Mouse (Mus musculus) limb, embryonic 15.5 days (tissue): ENCODE data around the gene Isca2. TPM values are rescaled to one million over a fixed set of nuclear protein-coding genes. Genes with fewer than 3 reads are reported as not detected.

Experiments
- ATAC-seq: fragments of 200-750 bp; cut with Nextera tagmentation; 2 replicates; pipeline ENCODE4 v1.8.0; 2017; ENCODE audit warnings: low read depth, moderate TSS enrichment; ENCODE audit not compliant: insufficient number of reproducible peaks, low FRiP score, low TSS enrichment
- H3K27ac ChIP-seq: fragments of 300-500 bp; sonication (generic); 2 replicates; pipeline ENCODE4 v1.5.1; 2015; ENCODE audit warnings: moderate library complexity, mild to moderate bottlenecking, inconsistent platforms
- H3K27me3 ChIP-seq: fragments of 300-500 bp; sonication (generic); 2 replicates; pipeline ENCODE4 v1.6.1; 2015; ENCODE audit warnings: inconsistent platforms
- H3K36me3 ChIP-seq: fragments of 300-500 bp; sonication (generic); 2 replicates; pipeline ENCODE4 v1.6.1; 2015; ENCODE audit warnings: inconsistent platforms
- H3K4me1 ChIP-seq: fragments of 300-500 bp; sonication (generic); 2 replicates; pipeline ENCODE4 v1.6.1; 2015; ENCODE audit warnings: inconsistent platforms
- H3K4me2 ChIP-seq: fragments of 300-500 bp; sonication (generic); 2 replicates; pipeline ENCODE4 v1.6.1; 2015; ENCODE audit warnings: mild to moderate bottlenecking, inconsistent platforms
- H3K4me3 ChIP-seq: fragments of 300-500 bp; sonication (generic); 2 replicates; pipeline ENCODE4 v1.5.1; 2015; ENCODE audit warnings: mild to moderate bottlenecking, inconsistent platforms
- H3K9ac ChIP-seq: fragments of 300-500 bp; sonication (generic); 2 replicates; pipeline ENCODE4 v1.6.1; 2015; ENCODE audit warnings: inconsistent platforms
- H3K9me3 ChIP-seq: fragments of 300-500 bp; sonication (generic); 2 replicates; pipeline ENCODE4 v1.6.1; 2016; ENCODE audit warnings: inconsistent platforms
- WGBS: fragments of 180-500 bp; shearing (Covaris S2); methylation state at CpG from one replicate; pipeline ENCODE4 v1.1.7; 2015; 5-methylcytosine and 5-hydroxymethylcytosine counted together
- polyA plus RNA-seq: library from polyadenylated mRNA; unstranded; fragments of >200 nt; fragmentation: Nextera tagmentation; extraction: Ambion mirVana; gene quantifications from 2 replicates; pipeline ENCODE4 v1.2.1, GENCODE M21; 2015

Isca2 gene
- polyA plus RNA-seq, 1 experiment from 2014 or later: 113 TPM

DNA sequence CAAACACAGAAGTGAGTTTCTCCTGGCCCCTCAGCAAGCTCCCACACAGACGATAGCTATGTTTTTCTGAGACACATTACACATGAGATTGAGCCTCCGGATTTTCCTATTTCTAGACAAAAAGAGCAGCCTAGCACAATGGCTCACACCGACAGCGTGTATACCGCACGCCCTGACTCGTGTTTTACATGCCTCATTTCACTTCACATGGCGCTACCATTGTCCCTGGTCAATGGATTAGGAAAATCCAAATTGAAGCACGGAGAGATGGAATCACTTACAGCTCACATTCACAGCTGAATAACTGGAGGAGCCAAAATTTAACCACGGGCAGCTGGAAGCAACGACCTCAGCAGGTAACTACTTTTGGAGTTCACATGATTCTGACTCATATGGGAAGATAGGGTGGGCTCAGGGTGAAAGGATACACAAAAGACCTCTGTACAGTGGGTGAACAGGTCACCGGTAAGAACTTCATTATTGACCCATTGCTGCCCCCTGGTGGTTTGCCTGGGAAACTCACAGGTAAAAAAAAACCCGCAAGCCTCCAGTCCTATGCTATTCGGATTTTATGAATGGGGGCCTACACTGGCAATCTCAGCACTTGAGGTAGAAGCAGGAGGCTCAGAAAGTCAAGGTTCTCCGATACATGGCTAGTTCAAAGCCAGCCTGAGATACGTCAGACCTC, 17.9 kb upstream of the Isca2 start:
- Histone ChIP-seq H3K4me1 (0 out of 2 replicates have a peak, but pooled peaks cover 6% of the 10 kb centered on the region), H3K27me3 (no peaks in the 10 kb centered on the region), H3K27ac (no peak overlapping the region), H3K4me2 (no peak overlapping the region), H3K36me3 (peaks cover 41% of the 10 kb centered on the region), H3K9me3 (no peaks in the 10 kb centered on the region), H3K9ac (no peak overlapping the region), H3K4me3 (no peak overlapping the region)
- ATAC-seq: no peak
- 67% methylated on average over 16 of the region's 16 CpGs for WGBS

GRCm38 (mm10) chr12:84756016-84756415, 17.0 kb upstream of the Isca2 start:
- Histone ChIP-seq H3K9ac (no peak overlapping the region), H3K27ac (no peak overlapping the region), H3K4me1 (0 out of 2 replicates have a peak, but pooled peaks cover 4% of the 10 kb centered on the region), H3K4me3 (no peak overlapping the region), H3K9me3 (no peaks in the 10 kb centered on the region), H3K4me2 (no peak overlapping the region), H3K27me3 (no peaks in the 10 kb centered on the region), H3K36me3 (peaks cover 47% of the 10 kb centered on the region)
- WGBS: 87% methylated on average over 10 of the region's 10 CpGs
- no peak for ATAC-seq

- peaks cover 65% of the 10 kb centered on the region for H3K36me3 ChIP-seq
Observed at GRCm38 (mm10) chr12:84759063-84759462, 14.0 kb upstream of the Isca2 start.

DNA sequence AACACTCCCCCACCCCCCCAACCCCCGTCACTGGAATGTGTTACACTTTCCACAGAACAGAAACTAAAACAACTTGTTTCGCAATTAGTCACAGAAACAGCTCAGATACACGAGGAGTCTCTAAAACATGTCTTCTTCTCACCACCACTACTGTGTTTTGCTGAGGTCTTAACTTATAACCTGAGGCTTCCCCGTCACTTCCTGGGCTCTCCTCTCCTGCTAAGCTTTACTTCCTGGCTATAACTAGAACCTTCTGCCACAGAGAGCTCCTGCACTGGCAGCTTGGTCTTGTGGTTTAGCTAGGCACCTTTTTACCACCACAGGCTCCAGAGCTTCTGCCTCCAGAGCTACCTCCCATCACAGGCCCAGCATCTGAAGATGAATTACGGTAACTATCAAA, 10.5 kb upstream of the Isca2 start:
- no peak for ATAC-seq
- 77% methylated on average over 5 of the region's 5 CpGs for WGBS
- no peaks in the 10 kb centered on the region for H3K4me1 ChIP-seq
- H3K4me2 ChIP-seq: no peak overlapping the region
- H3K4me3 ChIP-seq: no peak overlapping the region
- H3K27me3 ChIP-seq: no peaks in the 10 kb centered on the region
- H3K27ac ChIP-seq: no peak overlapping the region
- H3K9me3 ChIP-seq: no peaks in the 10 kb centered on the region
- peaks cover 57% of the 10 kb centered on the region for H3K36me3 ChIP-seq
- no peak overlapping the region for H3K9ac ChIP-seq

More at GRCm38 (mm10) chr12:84759063-84759462, 14.0 kb upstream of the Isca2 start:
- H3K27me3 ChIP-seq: no peaks in the 10 kb centered on the region
- H3K4me2 ChIP-seq: no peak overlapping the region
- no peaks in the 10 kb centered on the region for H3K4me1 ChIP-seq
- 77% methylated on average over 2 of the region's 2 CpGs for WGBS
- no peak overlapping the region for H3K27ac ChIP-seq
- H3K9ac ChIP-seq: no peak overlapping the region
- H3K9me3 ChIP-seq: no peaks in the 10 kb centered on the region
- no peak overlapping the region for H3K4me3 ChIP-seq
- ATAC-seq: no peak

- no peak overlapping the region for H3K27ac ChIP-seq
- WGBS: 91% methylated on average over 13 of the region's 13 CpGs
- no peak overlapping the region for H3K4me2 ChIP-seq
- H3K4me1 ChIP-seq: no peaks in the 10 kb centered on the region
- H3K4me3 ChIP-seq: no peak overlapping the region
- ATAC-seq: no peak
- H3K9ac ChIP-seq: no peak overlapping the region
- H3K9me3 ChIP-seq: no peaks in the 10 kb centered on the region
- H3K36me3 ChIP-seq: peaks cover 48% of the 10 kb centered on the region
- no peaks in the 10 kb centered on the region for H3K27me3 ChIP-seq
Observed at GRCm38 (mm10) chr12:84763577-84764218, 9.4 kb upstream of the Isca2 start.

DNA sequence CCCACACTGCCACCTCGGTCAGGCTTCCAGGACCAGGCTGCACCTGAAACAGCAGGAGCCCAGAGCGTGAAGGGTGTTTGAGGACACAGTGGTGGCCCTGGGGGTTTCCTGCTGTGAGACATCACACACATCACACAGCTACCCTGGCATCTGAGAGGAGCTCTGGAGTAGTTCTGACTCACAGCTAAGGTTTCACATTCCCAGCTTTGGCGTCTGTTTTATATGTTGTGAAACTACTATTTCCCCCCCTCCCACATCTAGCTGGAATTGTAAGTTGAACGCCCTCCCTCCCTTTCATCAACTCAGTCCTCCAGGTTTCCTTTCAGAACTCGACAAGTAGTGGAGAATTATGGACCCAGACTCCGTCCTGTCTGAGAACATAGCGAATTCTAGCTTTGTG, 8.3 kb upstream of the Isca2 start:
- ATAC-seq: no peak
- Histone ChIP-seq H3K4me3 (no peak overlapping the region), H3K4me1 (no peaks in the 10 kb centered on the region), H3K9me3 (no peaks in the 10 kb centered on the region), H3K27me3 (no peaks in the 10 kb centered on the region), H3K36me3 (peaks cover 42% of the 10 kb centered on the region), H3K4me2 (no peak overlapping the region), H3K9ac (no peak overlapping the region), H3K27ac (no peak overlapping the region)
- WGBS: 71% methylated on average over 7 of the region's 7 CpGs

- Histone ChIP-seq H3K4me3 (no peak overlapping the region), H3K36me3 (peaks cover 36% of the 10 kb centered on the region), H3K27ac (no peak overlapping the region), H3K9ac (no peak overlapping the region), H3K9me3 (no peaks in the 10 kb centered on the region), H3K27me3 (no peaks in the 10 kb centered on the region), H3K4me2 (no peak overlapping the region), H3K4me1 (0 out of 2 replicates have a peak, but pooled peaks cover under 1% of the 10 kb centered on the region)
- no peak for ATAC-seq
- WGBS: 87% methylated on average over 15 of the region's 15 CpGs
Observed at GRCm38 (mm10) chr12:84765506-84765905, 7.5 kb upstream of the Isca2 start.

GRCm38 (mm10) chr12:84766113-84766735, 6.8 kb upstream of the Isca2 start:
- Histone ChIP-seq H3K27me3 (no peaks in the 10 kb centered on the region), H3K27ac (no peak overlapping the region), H3K9me3 (no peaks in the 10 kb centered on the region), H3K4me2 (no peak overlapping the region), H3K4me1 (peaks cover 8% of the 10 kb centered on the region), H3K9ac (no peak overlapping the region), H3K4me3 (no peak overlapping the region), H3K36me3 (peaks cover 34% of the 10 kb centered on the region)
- 81% methylated on average over 5 of the region's 5 CpGs for WGBS
- ATAC-seq: no peak

DNA sequence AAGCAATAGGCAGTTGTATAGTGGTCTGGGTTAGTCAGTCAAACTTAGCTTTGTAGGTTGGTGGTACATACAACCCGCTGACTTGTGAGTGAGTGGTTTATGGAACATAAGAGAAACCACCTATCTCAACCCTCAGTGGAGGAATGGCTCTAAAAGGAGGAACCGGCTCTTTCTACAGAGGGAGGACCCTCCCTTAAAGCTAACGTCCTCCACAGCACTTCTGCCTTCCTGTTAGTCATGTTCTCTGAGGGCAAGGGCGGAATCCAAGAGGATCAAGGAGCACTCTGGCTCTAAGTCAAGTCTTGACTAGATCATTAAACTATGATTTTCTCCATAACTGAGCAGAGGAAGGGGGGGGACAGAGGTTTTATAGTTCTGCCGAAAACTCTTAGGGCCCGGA, 5.5 kb upstream of the Isca2 start:
- H3K4me3 ChIP-seq: no peak overlapping the region
- no peak overlapping the region for H3K4me2 ChIP-seq
- no peak overlapping the region for H3K9ac ChIP-seq
- no peaks in the 10 kb centered on the region for H3K27me3 ChIP-seq
- H3K9me3 ChIP-seq: no peaks in the 10 kb centered on the region
- H3K4me1 ChIP-seq: peaks cover 15% of the 10 kb centered on the region
- no peak overlapping the region for H3K27ac ChIP-seq
- H3K36me3 ChIP-seq: peaks cover 31% of the 10 kb centered on the region
- 75% methylated on average over 6 of the region's 6 CpGs for WGBS
- ATAC-seq: no peak

- Histone ChIP-seq H3K27ac (no peak overlapping the region), H3K9me3 (no peaks in the 10 kb centered on the region), H3K4me3 (no peak overlapping the region), H3K4me1 (peaks cover 26% of the 10 kb centered on the region), H3K4me2 (no peak overlapping the region), H3K36me3 (peaks cover 10% of the 10 kb centered on the region; the same call in 1 of the 2 replicates), H3K9ac (no peak overlapping the region), H3K27me3 (no peaks in the 10 kb centered on the region)
- 86% methylated on average over 7 of the region's 7 CpGs for WGBS
- no peak for ATAC-seq
Observed at GRCm38 (mm10) chr12:84769624-84770023, 3.4 kb upstream of the Isca2 start.

- H3K27ac ChIP-seq: peak overlapping the region; percentile 98
- H3K27me3 ChIP-seq: no peaks in the 10 kb centered on the region
- peaks cover 6% of the 10 kb centered on the region; the same call in 1 of the 2 replicates for H3K36me3 ChIP-seq
- no peaks in the 10 kb centered on the region for H3K9me3 ChIP-seq
- peak overlapping the region; percentile 71 for H3K4me2 ChIP-seq
- peak overlapping the region; percentile 74 for H3K4me3 ChIP-seq
- peak overlapping the region; percentile 75 for H3K9ac ChIP-seq
- H3K4me1 ChIP-seq: peaks cover 26% of the 10 kb centered on the region
- 3% methylated on average over 10 of the region's 10 CpGs for WGBS
- no peak for ATAC-seq
Observed at GRCm38 (mm10) chr12:84771981-84772520, 1.0 kb upstream of the Isca2 start.

DNA sequence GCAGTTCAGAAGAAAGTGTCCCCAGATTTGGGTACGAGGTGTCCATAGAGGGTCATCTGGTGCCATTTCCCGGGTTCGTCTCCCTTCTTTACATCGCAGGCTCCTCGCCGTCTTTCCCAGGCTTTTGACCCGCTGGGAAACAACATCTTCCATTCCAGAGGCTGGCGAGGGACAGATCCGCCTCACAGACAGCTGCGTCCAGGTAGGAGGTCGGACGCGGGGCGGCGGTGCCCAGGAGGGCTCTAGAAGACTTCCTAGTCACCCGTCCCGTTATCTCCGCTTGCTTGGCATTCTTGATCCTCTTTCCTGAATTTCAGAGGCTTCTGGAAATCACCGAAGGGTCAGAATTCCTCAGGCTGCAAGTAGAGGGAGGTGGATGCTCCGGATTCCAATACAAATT, 425 bp downstream of the Isca2 start:
- peaks cover 6% of the 10 kb centered on the region; the same call in 1 of the 2 replicates for H3K36me3 ChIP-seq
- 2% methylated on average over 20 of the region's 20 CpGs for WGBS
- H3K4me2 ChIP-seq: peak overlapping the region; percentile 71
- peak overlapping the region; percentile 74 for H3K4me3 ChIP-seq
- peak overlapping the region; percentile 63 for H3K9ac ChIP-seq
- ATAC-seq: no peak
- no peaks in the 10 kb centered on the region for H3K27me3 ChIP-seq
- H3K9me3 ChIP-seq: no peaks in the 10 kb centered on the region
- H3K27ac ChIP-seq: peak overlapping the region; percentile 63
- H3K4me1 ChIP-seq: peaks cover 26% of the 10 kb centered on the region
